Mouse (Mus musculus): Measurements from ENCODE around the gene Catsper2. TPM values are rescaled to one million over a fixed set of nuclear protein-coding genes. Genes with fewer than 3 reads are reported as not detected.

The Catsper2 gene
- polyA plus RNA-seq, 1 experiment: 0.92 TPM

- no peak for TF ChIP-seq MAX (IDR thresholded peaks at IDR 0.05)
- no peak for TF ChIP-seq USF1 (IDR thresholded peaks at IDR 0.05; ENCODE audit: low read depth)
- TF ChIP-seq CEBPB (IDR thresholded peaks at IDR 0.05; ENCODE audit: low read depth): no peak
- no peak for TF ChIP-seq CTCF (IDR thresholded peaks at IDR 0.05; ENCODE audit: control insufficient read depth, insufficient read depth, insufficient read length)
- no peak for TF ChIP-seq FOSL1 (IDR thresholded peaks at IDR 0.05; ENCODE audit: insufficient read depth, low read length, poor library complexity, severe bottlenecking)
- TF ChIP-seq MYOD1 (IDR thresholded peaks at IDR 0.05; ENCODE audit: control insufficient read depth, insufficient read length, low read depth): no peak
- no peak for TF ChIP-seq MYOG (IDR thresholded peaks at IDR 0.05; ENCODE audit: control insufficient read depth, extremely low read depth, insufficient read length)
- peaks cover 19% of the 10 kb centered on the region for H3K79me3 ChIP-seq (ENCODE audit: low read depth)
- peaks cover 27% of the 10 kb centered on the region for H3K79me2 ChIP-seq (ENCODE audit: control insufficient read depth, insufficient read depth)
- H3ac ChIP-seq (ENCODE audit: control insufficient read depth, insufficient read length, low read depth): no peak overlapping the region
- no peaks in the 10 kb centered on the region for H3K27me3 ChIP-seq (ENCODE audit: control insufficient read depth, insufficient read depth, insufficient read length)
- H3K4me3 ChIP-seq (ENCODE audit: insufficient read depth, poor library complexity, severe bottlenecking): no peak overlapping the region
- peaks cover 15% of the 10 kb centered on the region for H3K36me3 ChIP-seq (ENCODE audit: control insufficient read depth, insufficient read depth)
These were observed 33.4 kb upstream of the Catsper2 start for GRCm38 (mm10) chr2:121447006-121447405.

GRCm38 (mm10) chr2:121446506-121446905 is 32.9 kb upstream of the Catsper2 start:
- Histone ChIP-seq H3K27me3 (ENCODE audit: control insufficient read depth, insufficient read depth, insufficient read length) (no peaks in the 10 kb centered on the region), H3K4me3 (ENCODE audit: insufficient read depth, poor library complexity, severe bottlenecking) (no peak overlapping the region), H3K79me2 (ENCODE audit: control insufficient read depth, insufficient read depth) (peaks cover 24% of the 10 kb centered on the region), H3ac (ENCODE audit: control insufficient read depth, insufficient read length, low read depth) (no peak overlapping the region), H3K79me3 (ENCODE audit: low read depth) (peaks cover 17% of the 10 kb centered on the region), H3K36me3 (ENCODE audit: control insufficient read depth, insufficient read depth) (peaks cover 18% of the 10 kb centered on the region)
- TF ChIP-seq CEBPB (IDR thresholded peaks at IDR 0.05; ENCODE audit: low read depth): no peak
- no peak for TF ChIP-seq MYOG (IDR thresholded peaks at IDR 0.05; ENCODE audit: control insufficient read depth, extremely low read depth, insufficient read length)
- no peak for TF ChIP-seq CTCF (IDR thresholded peaks at IDR 0.05; ENCODE audit: control insufficient read depth, insufficient read depth, insufficient read length)
- TF ChIP-seq MYOD1 (IDR thresholded peaks at IDR 0.05; ENCODE audit: control insufficient read depth, insufficient read length, low read depth): no peak
- TF ChIP-seq MAX (IDR thresholded peaks at IDR 0.05): no peak
- no peak for TF ChIP-seq USF1 (IDR thresholded peaks at IDR 0.05; ENCODE audit: low read depth)

DNA sequence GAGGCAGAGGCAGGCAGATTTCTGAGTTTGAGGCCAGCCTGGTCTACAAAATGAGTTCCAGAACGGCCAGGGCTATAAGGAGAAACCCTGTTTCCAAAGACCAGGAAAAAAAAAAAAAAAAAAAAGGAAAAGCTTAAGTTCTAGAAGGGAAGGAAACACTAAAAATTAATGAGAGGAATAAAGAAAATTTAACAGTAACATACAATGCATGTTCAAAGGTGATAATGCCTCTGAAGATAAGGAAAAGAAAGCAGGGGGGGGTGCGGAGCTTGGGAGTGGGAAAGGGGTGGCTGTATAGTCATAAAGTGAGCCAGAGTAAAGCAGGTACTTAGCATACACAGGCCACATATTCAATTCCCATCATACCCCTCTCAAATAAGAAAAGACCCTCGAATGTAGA is 31.5 kb upstream of the Catsper2 start:
- Histone ChIP-seq H3K36me3 (ENCODE audit: control insufficient read depth, insufficient read depth) (peaks cover 10% of the 10 kb centered on the region), H3ac (ENCODE audit: control insufficient read depth, insufficient read length, low read depth) (no peak overlapping the region), H3K4me3 (ENCODE audit: insufficient read depth, poor library complexity, severe bottlenecking) (no peak overlapping the region), H3K79me2 (ENCODE audit: control insufficient read depth, insufficient read depth) (peaks cover 10% of the 10 kb centered on the region), H3K27me3 (ENCODE audit: control insufficient read depth, insufficient read depth, insufficient read length) (no peaks in the 10 kb centered on the region), H3K79me3 (ENCODE audit: low read depth) (peaks cover 5% of the 10 kb centered on the region)
- no peak for TF ChIP-seq FOSL1 (IDR thresholded peaks at IDR 0.05; ENCODE audit: insufficient read depth, low read length, poor library complexity, severe bottlenecking)
- no peak for TF ChIP-seq USF1 (IDR thresholded peaks at IDR 0.05; ENCODE audit: low read depth)
- TF ChIP-seq CTCF (IDR thresholded peaks at IDR 0.05; ENCODE audit: control insufficient read depth, insufficient read depth, insufficient read length): no peak
- no peak for TF ChIP-seq MAX (IDR thresholded peaks at IDR 0.05)
- no peak for TF ChIP-seq MYOG (IDR thresholded peaks at IDR 0.05; ENCODE audit: control insufficient read depth, extremely low read depth, insufficient read length)
- TF ChIP-seq CEBPB (IDR thresholded peaks at IDR 0.05; ENCODE audit: low read depth): no peak
- TF ChIP-seq MYOD1 (IDR thresholded peaks at IDR 0.05; ENCODE audit: control insufficient read depth, insufficient read length, low read depth): no peak

DNA sequence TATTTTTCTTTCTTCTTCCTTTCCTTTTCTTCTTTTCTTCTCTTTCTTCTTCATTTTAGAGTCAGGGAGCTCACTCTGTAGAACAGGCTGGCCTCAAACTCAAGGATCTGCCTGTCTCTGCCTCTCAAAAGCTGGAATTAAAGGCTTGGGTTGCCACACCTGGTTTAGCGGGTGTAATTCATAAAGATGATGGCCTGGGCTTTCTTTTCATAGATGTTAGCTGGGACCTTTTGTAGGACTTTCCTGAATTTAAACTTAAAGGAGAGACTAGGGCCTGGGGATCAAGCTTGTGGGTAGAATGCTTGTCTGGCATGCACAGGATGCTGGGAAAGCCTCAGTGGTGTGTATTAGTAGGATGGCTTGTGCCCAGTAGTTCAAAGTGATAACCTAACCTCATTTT is 30.6 kb upstream of the Catsper2 start, which contains the start of gene Ell3:
TSS of gene Ell3 (minus strand) at position 101 of the 400 bp plus-strand sequence.
- no peaks in the 10 kb centered on the region for H3K79me3 ChIP-seq (ENCODE audit: low read depth)
- no peaks in the 10 kb centered on the region for H3K27me3 ChIP-seq (ENCODE audit: control insufficient read depth, insufficient read depth, insufficient read length)
- peaks cover under 1% of the 10 kb centered on the region for H3K79me2 ChIP-seq (ENCODE audit: control insufficient read depth, insufficient read depth)
- no peak within 1 kb of the TSS for H3ac ChIP-seq (ENCODE audit: control insufficient read depth, insufficient read length, low read depth)
- TF ChIP-seq CTCF (IDR thresholded peaks at IDR 0.05; ENCODE audit: control insufficient read depth, insufficient read depth, insufficient read length) (no peak), MYOD1 (IDR thresholded peaks at IDR 0.05; ENCODE audit: control insufficient read depth, insufficient read length, low read depth) (no peak), CEBPB (IDR thresholded peaks at IDR 0.05; ENCODE audit: low read depth) (no peak), MAX (IDR thresholded peaks at IDR 0.05) (no peak), MYOG (IDR thresholded peaks at IDR 0.05; ENCODE audit: control insufficient read depth, extremely low read depth, insufficient read length) (no peak), USF1 (IDR thresholded peaks at IDR 0.05; ENCODE audit: low read depth) (no peak), FOSL1 (IDR thresholded peaks at IDR 0.05; ENCODE audit: insufficient read depth, low read length, poor library complexity, severe bottlenecking) (no peak)
- H3K4me3 ChIP-seq (ENCODE audit: insufficient read depth, poor library complexity, severe bottlenecking): no peak within 1 kb of the TSS
- peaks cover 18% of the 10 kb centered on the region for H3K36me3 ChIP-seq (ENCODE audit: control insufficient read depth, insufficient read depth)

- H3K27me3 ChIP-seq (ENCODE audit: control insufficient read depth, insufficient read depth, insufficient read length): no peaks in the 10 kb centered on the region
- no peaks in the 10 kb centered on the region for H3K79me3 ChIP-seq (ENCODE audit: low read depth)
- no peak overlapping the region for H3K4me3 ChIP-seq (ENCODE audit: insufficient read depth, poor library complexity, severe bottlenecking)
- H3K79me2 ChIP-seq (ENCODE audit: control insufficient read depth, insufficient read depth): no peaks in the 10 kb centered on the region
- peaks cover 30% of the 10 kb centered on the region for H3K36me3 ChIP-seq (ENCODE audit: control insufficient read depth, insufficient read depth)
- TF ChIP-seq CTCF (IDR thresholded peaks at IDR 0.05; ENCODE audit: control insufficient read depth, insufficient read depth, insufficient read length) (no peak), FOSL1 (IDR thresholded peaks at IDR 0.05; ENCODE audit: insufficient read depth, low read length, poor library complexity, severe bottlenecking) (no peak), USF1 (IDR thresholded peaks at IDR 0.05; ENCODE audit: low read depth) (no peak), MYOD1 (IDR thresholded peaks at IDR 0.05; ENCODE audit: control insufficient read depth, insufficient read length, low read depth) (no peak), MAX (IDR thresholded peaks at IDR 0.05) (no peak), CEBPB (IDR thresholded peaks at IDR 0.05; ENCODE audit: low read depth) (no peak), MYOG (IDR thresholded peaks at IDR 0.05; ENCODE audit: control insufficient read depth, extremely low read depth, insufficient read length) (no peak)
- no peak overlapping the region for H3ac ChIP-seq (ENCODE audit: control insufficient read depth, insufficient read length, low read depth)
These were observed 29.4 kb upstream of the Catsper2 start for GRCm38 (mm10) chr2:121443068-121443349.

Measured in C2C12 (cell line).